Mouse (Mus musculus) inflammation-experienced regulatory T-cells, adult 6 months (primary cell): ENCODE data around the gene Opa1. TPM values are rescaled to one million over a fixed set of nuclear protein-coding genes. Genes with fewer than 3 reads are reported as not detected.

Experiments
- ATAC-seq: one replicate; pipeline ENCODE4 v1.8.0; 2017
- polyA plus RNA-seq, 3 experiments: library from polyadenylated mRNA; unstranded; fragments of 100-300 nt; shearing (Covaris generic); gene quantifications; one replicate each; pipeline ENCODE4 v1.2.1; 2017

Opa1 gene
- polyA plus RNA-seq, 3 experiments from 2014 or later = 20.3 to 27.0 (median 23.1) TPM

DNA sequence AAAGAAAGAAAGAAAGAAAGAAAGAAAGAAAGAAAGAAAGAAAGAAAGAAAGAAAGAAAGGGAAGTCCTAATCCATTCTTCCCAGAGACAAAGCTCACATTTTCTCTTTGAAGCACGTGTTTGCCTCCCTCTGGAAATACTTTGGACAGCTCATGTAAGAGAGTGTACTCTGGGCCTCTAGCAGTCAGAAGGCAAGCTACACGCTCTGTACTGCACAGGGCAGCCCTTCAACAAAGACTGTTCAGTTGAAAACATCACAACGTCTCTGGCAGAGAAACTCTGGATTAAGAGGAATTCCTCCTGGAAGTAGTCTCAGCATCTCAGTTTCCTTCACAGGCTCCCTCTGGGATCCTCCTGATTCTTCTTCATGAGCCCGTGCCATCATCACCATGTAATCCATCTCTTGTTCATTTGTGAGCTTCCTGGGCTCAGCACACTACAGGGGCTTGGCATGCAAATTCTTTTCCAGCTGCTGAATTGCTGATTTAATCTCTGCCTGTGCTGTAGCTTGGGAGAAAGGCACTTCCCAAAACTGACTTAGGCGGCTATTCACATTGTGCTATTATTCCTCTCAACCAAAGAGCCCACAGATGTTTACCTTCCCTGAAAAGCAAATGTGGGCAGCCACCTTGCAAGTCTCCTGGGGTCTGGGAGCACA, 114.0 kb downstream of the Opa1 start:
- ATAC-seq = no peak

DNA sequence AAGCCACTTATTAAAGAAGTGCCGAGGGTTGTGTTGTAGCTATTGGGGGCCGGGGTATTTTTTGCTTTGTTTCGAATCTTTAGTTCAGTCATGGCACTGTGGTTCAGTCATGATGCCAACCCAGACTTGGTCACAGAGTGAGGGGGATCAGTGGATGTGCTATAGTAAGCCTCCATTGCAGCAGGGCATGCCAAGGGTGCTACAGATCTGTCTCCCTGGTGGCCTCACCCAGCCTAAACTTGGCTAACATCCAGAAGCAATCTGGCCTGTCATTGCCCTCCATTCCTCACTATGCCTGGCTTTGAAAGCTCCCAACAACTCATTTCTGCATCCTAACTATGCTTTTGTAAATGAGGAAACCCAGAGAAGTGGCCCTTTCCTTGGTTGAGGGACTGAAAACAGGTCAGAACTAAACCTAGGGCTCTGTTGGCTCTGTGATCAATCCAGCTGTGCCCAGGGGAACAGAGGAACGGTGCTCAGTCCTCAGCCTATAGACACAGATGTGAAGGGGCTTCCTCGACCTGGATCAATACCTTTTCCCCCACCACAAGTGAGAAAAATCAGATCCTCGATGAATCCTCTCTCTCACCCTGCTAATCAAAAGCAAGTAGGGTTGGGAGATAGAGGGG, 114.8 kb downstream of the Opa1 start:
- ATAC-seq = no peak

DNA sequence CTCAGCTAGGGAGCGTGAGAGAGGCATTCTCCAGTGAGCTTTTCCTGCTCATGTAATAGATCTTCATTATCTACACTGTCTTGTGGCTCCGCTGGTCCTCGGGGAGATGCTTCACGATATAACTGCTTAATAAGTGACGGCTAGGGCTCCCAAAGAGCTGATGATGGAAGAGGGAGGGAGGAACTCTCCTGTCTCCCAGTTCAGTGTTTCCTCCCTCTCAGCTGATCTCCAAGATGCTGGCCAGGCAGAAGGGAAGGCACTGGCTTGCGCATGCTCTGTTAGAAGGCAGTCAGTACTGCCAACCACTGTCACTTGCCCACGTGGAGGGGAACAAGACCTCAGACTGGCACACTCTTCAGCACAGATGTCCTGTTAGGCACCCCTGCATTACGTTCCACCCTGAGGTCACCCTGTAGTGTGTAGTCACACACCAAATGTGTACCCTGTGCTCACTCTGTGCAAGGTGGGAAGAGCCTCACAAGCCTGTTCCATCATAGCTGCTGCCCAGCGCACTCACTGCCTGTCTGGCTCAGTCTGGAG, 115.4 kb downstream of the Opa1 start:
- ATAC-seq = no peak

Other genes starting within 250 kb of the Opa1 start
- under 1 TPM in 1 of 3 experiments, not detected in 2; 0.17 TPM for gene Atp13a5, start 200.6 kb upstream of the Opa1 start, polyA plus RNA-seq
- gene Atp13a4, start 34.5 kb upstream of the Opa1 start, polyA plus RNA-seq = not detected